Mouse (Mus musculus) C2C12 (cell line): ENCODE results near the gene Spns2. TPM values are rescaled to one million over a fixed set of nuclear protein-coding genes. Genes with fewer than 3 reads are reported as not detected.

Source experiments
- H3K27me3 ChIP-seq: one replicate; pipeline ENCODE4 v1.6.1; 2011; ENCODE audit not compliant: control insufficient read depth, insufficient read depth, insufficient read length
- H3K36me3 ChIP-seq: one replicate; pipeline ENCODE4 v1.6.1; 2011; ENCODE audit not compliant: control insufficient read depth, insufficient read depth
- H3K4me3 ChIP-seq: one replicate; pipeline ENCODE4 v1.5.1; 2011; ENCODE audit warnings: mild to moderate bottlenecking, control low read depth; ENCODE audit not compliant: poor library complexity, insufficient read depth, severe bottlenecking
- H3K79me2 ChIP-seq: one replicate; pipeline ENCODE4 v1.6.1; 2011; ENCODE audit not compliant: control insufficient read depth, insufficient read depth
- H3K79me3 ChIP-seq: one replicate; pipeline ENCODE4 v1.6.1; 2011; ENCODE audit warnings: low read depth, control low read depth
- H3ac ChIP-seq: one replicate; pipeline ENCODE3; 2011; ENCODE audit warnings: low read depth; ENCODE audit not compliant: control insufficient read depth, insufficient read length
- CEBPB ChIP-seq: IDR thresholded peaks from one replicate; pipeline ENCODE4 v1.6.1; 2011; ENCODE audit warnings: low read depth, mild to moderate bottlenecking, control low read depth, moderate library complexity
- CTCF ChIP-seq: IDR thresholded peaks from one replicate; pipeline ENCODE4 v1.5.1; 2011; ENCODE audit not compliant: control insufficient read depth, insufficient read depth, insufficient read length
- FOSL1 ChIP-seq: IDR thresholded peaks from one replicate; pipeline ENCODE4 v1.8.0; 2011; ENCODE audit warnings: mild to moderate bottlenecking, low read length; ENCODE audit not compliant: poor library complexity, insufficient read depth, severe bottlenecking
- MAX ChIP-seq: IDR thresholded peaks from one replicate; pipeline ENCODE4 v1.6.1; 2011; ENCODE audit warnings: mild to moderate bottlenecking, control low read depth
- MYOD1 ChIP-seq: IDR thresholded peaks from one replicate; pipeline ENCODE4 v1.6.1; 2011; ENCODE audit warnings: low read depth; ENCODE audit not compliant: control insufficient read depth, insufficient read length
- MYOG ChIP-seq: IDR thresholded peaks from one replicate; pipeline ENCODE4 v1.6.1; 2011; ENCODE audit not compliant: control insufficient read depth, insufficient read length; ENCODE audit errors: extremely low read depth
- USF1 ChIP-seq: IDR thresholded peaks from one replicate; pipeline ENCODE4 v1.6.1; 2011; ENCODE audit warnings: low read depth, mild to moderate bottlenecking, control low read depth, moderate library complexity
- polyA plus RNA-seq: library from polyadenylated mRNA; unstranded; fragments of >200 nt; fragmentation: generic; extraction: Trizol; gene quantifications from one replicate; pipeline ENCODE4 v1.2.1, GENCODE M21; 2012; ENCODE audit warnings: missing spikeins

Spns2 gene
- polyA plus RNA-seq, 1 experiment = 0.37 TPM

DNA sequence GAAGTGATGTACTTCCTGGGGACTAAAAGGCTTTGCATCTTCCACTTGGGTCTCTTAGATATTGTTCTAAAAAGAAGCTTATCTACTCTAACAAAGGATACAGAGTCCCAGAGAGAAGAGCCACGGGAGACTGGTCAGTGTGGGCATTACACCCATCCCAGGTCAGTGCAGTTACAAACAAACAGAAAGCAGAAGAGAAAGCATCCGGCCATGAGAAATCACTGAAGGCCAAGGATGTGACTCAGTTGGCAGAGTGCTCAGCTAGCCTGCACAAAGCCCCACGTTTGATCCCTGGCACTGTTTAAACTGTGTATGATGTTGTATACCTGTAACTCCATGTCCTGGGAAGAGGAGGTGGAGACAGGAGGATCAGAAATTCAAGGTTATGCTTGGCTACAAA, 30.2 kb upstream of the Spns2 start:
- H3K36me3 ChIP-seq = no peaks in the 10 kb centered on the region
- H3K79me3 ChIP-seq = no peaks in the 10 kb centered on the region
- no peak overlapping the region for H3ac ChIP-seq
- peaks cover 20% of the 10 kb centered on the region for H3K27me3 ChIP-seq
- H3K4me3 ChIP-seq = no peak overlapping the region
- no peaks in the 10 kb centered on the region for H3K79me2 ChIP-seq
- TF ChIP-seq MYOG (no peak), FOSL1 (no peak), CTCF (no peak)

DNA sequence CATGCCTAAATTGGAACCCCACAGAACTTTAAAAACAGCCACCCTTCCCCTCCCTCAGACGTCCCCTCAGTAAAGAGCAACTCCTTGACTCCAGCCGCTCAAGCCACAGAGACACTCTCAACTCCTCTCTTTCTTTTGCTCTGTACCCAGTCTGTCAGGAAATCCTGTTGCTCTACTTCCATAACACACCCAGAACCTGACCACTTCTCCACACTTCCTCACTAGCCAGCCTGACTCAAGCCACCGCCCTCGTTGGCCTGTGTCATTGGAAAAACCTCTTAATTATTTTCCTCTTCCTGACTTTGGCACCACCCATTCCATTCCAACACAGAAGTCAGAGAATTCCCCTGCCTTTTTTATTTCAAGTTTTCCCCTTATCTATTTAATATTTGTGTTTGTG, 29.5 kb upstream of the Spns2 start:
- Histone ChIP-seq H3K27me3 (peaks cover 13% of the 10 kb centered on the region), H3K79me2 (no peaks in the 10 kb centered on the region), H3ac (no peak overlapping the region), H3K36me3 (no peaks in the 10 kb centered on the region), H3K4me3 (no peak overlapping the region), H3K79me3 (no peaks in the 10 kb centered on the region)
- no peak for TF ChIP-seq MYOG

DNA sequence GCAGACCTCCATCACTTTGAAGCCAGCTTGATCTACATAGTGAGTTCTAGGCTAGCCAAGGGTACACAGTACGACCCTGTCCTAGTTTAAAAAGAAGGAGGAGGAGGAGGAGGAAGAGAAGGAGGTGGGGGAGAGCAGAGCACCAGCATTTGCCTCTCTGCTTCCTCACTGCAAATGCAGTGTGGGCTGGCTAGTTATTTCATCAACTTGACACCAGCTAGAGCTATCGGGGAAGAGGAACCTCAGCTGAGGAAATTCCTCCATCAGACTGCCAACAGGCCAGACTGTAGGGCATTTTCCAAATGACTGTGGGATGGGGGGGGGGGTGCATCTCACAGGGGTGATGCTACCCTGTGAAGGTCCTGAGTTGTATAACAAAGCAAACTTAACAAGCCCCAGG, 28.7 kb upstream of the Spns2 start:
- Histone ChIP-seq H3K79me3 (no peaks in the 10 kb centered on the region), H3K27me3 (peaks cover 8% of the 10 kb centered on the region), H3K79me2 (no peaks in the 10 kb centered on the region), H3K4me3 (no peak overlapping the region), H3K36me3 (no peaks in the 10 kb centered on the region), H3ac (no peak overlapping the region)
- TF ChIP-seq MAX = no peak
- TF ChIP-seq CEBPB = no peak
- TF ChIP-seq MYOD1 = no peak
- TF ChIP-seq CTCF = no peak
- TF ChIP-seq FOSL1 = no peak
- no peak for TF ChIP-seq MYOG
- no peak for TF ChIP-seq USF1

DNA sequence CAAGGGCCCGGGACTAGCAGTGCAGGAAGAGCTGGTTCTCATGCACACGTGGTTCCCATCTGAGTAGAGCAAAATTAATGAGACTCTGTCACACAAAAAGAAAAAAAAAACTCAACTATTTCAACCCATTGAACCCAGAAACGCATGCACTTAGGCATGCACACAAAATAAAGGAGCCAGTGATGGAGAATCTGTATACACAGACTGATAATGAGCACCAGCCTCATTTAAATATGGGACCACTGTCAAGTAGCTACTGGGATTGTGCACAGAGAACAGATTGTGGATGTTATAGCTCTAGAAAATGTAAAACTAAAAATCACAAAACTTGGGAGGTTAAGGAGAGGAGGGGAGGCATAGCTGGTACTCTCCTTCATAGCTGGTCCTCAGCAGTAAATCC, 25.3 kb upstream of the Spns2 start:
- Histone ChIP-seq H3K36me3 (no peaks in the 10 kb centered on the region), H3K4me3 (no peak overlapping the region), H3K79me3 (no peaks in the 10 kb centered on the region), H3K27me3 (peaks cover 8% of the 10 kb centered on the region), H3ac (no peak overlapping the region), H3K79me2 (no peaks in the 10 kb centered on the region)
- no peak for TF ChIP-seq USF1
- TF ChIP-seq FOSL1 = no peak
- no peak for TF ChIP-seq MAX
- TF ChIP-seq MYOD1 = no peak
- no peak for TF ChIP-seq MYOG
- no peak for TF ChIP-seq CEBPB
- no peak for TF ChIP-seq CTCF

- Histone ChIP-seq H3K27me3 (peaks cover 14% of the 10 kb centered on the region), H3K79me3 (no peaks in the 10 kb centered on the region), H3K79me2 (no peaks in the 10 kb centered on the region), H3K4me3 (no peak overlapping the region), H3ac (no peak overlapping the region), H3K36me3 (no peaks in the 10 kb centered on the region)
- TF ChIP-seq MYOD1 (no peak), FOSL1 (no peak), USF1 (no peak), CTCF (no peak), MAX (no peak), CEBPB (no peak), MYOG (no peak)
Observed at GRCm38 (mm10) chr11:72508651-72509050, 18.9 kb upstream of the Spns2 start.

DNA sequence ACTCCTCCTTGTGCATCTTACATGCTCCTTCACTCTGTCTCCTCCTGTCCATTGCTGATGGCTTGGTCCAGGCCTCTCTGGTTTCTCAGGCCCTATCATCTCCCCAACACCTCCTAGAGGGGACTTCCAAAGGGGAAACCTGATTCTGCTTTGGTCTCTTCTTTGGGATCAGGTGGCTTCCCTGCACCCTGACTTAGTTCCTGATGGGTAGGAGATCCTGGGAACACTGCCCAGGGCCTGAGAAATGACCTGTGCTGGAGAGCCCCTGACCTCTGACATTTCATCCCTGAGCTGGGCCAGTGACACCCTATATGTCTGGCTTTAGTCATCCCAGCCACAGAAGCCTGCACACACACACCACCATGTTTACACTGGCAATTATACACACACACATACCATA, 17.9 kb upstream of the Spns2 start:
- H3ac ChIP-seq = no peak overlapping the region
- no peaks in the 10 kb centered on the region for H3K79me3 ChIP-seq
- TF ChIP-seq USF1 (no peak), FOSL1 (no peak), MAX (no peak), MYOD1 (no peak), CTCF (no peak), MYOG (no peak), CEBPB (no peak)
- H3K79me2 ChIP-seq = no peaks in the 10 kb centered on the region
- H3K36me3 ChIP-seq = no peaks in the 10 kb centered on the region
- H3K4me3 ChIP-seq = no peak overlapping the region
- H3K27me3 ChIP-seq = peaks cover 14% of the 10 kb centered on the region
